Mouse (Mus musculus): ENCODE results near the gene Zbtb16. TPM values are rescaled to one million over a fixed set of nuclear protein-coding genes. Genes with fewer than 3 reads are reported as not detected.

Gene Zbtb16
- total and polyA plus RNA-seq, 2 experiments, result 7.2 to 24.2 TPM

GRCm38 (mm10) chr9:48696731-48697469, 139.1 kb downstream of the Zbtb16 start:
- 65% methylated on average over 12 of the region's 12 CpGs for WGBS
- H3K4me1 ChIP-seq (ENCODE audit: control insufficient read depth, insufficient read depth, low read length), result peaks cover 13% of the 10 kb centered on the region
- TF ChIP-seq CTCF (IDR thresholded peaks at IDR 0.05; ENCODE audit: low read depth, low read length), result no peak

GRCm38 (mm10) chr9:48696330-48696729, 139.7 kb downstream of the Zbtb16 start:
- Histone ChIP-seq H3K36me3 (ENCODE audit: control insufficient read depth, insufficient read depth, low read length) (peaks cover 1% of the 10 kb centered on the region; the same call in 1 of the 2 replicates), H3K27me3 (ENCODE audit: control insufficient read depth, insufficient read depth, low read length) (no peaks in the 10 kb centered on the region), H3K9ac (ENCODE audit: low read depth, low read length) (no peak overlapping the region), H3K4me3 (ENCODE audit: insufficient read depth, low read depth, low read length) (no peak overlapping the region), H3K27ac (replicated peaks; ENCODE audit: insufficient read depth, low read depth, low read length) (no peak overlapping the region), H3K4me1 (ENCODE audit: control insufficient read depth, insufficient read depth, low read length) (peaks cover 13% of the 10 kb centered on the region), H3K79me2 (ENCODE audit: control insufficient read depth, insufficient read depth, low read length) (peaks cover 17% of the 10 kb centered on the region)
- TF ChIP-seq POLR2A (IDR thresholded peaks at IDR 0.05; ENCODE audit: extremely low read depth, insufficient read depth, low read length) (no peak), CTCF (IDR thresholded peaks at IDR 0.05; ENCODE audit: low read depth, low read length) (no peak)
- 84% methylated on average over 4 of the region's 4 CpGs for WGBS
- DNase-seq (ENCODE audit: extremely low read depth, low read depth, low spot score), result no peak

More at GRCm38 (mm10) chr9:48696731-48697469, 139.1 kb downstream of the Zbtb16 start:
- peaks cover 1% of the 10 kb centered on the region; the same call in 1 of the 2 replicates for H3K36me3 ChIP-seq (ENCODE audit: control insufficient read depth, insufficient read depth, low read length)
- H3K27me3 ChIP-seq (ENCODE audit: control insufficient read depth, insufficient read depth, low read length), result no peaks in the 10 kb centered on the region
- peaks cover 17% of the 10 kb centered on the region for H3K79me2 ChIP-seq (ENCODE audit: control insufficient read depth, insufficient read depth, low read length)
- H3K9ac ChIP-seq (ENCODE audit: low read depth, low read length), result no peak overlapping the region
- peak; percentile 38 for DNase-seq (ENCODE audit: extremely low read depth, low read depth, low spot score)
- no peak overlapping the region for H3K27ac ChIP-seq (replicated peaks; ENCODE audit: insufficient read depth, low read depth, low read length)
- H3K4me3 ChIP-seq (ENCODE audit: insufficient read depth, low read depth, low read length), result no peak overlapping the region

- TF ChIP-seq CTCF (IDR thresholded peaks at IDR 0.05; ENCODE audit: low read depth, low read length) (no peak), POLR2A (IDR thresholded peaks at IDR 0.05; ENCODE audit: extremely low read depth, insufficient read depth, low read length) (no peak)
- Histone ChIP-seq H3K27me3 (ENCODE audit: control insufficient read depth, insufficient read depth, low read length) (no peaks in the 10 kb centered on the region), H3K79me2 (ENCODE audit: control insufficient read depth, insufficient read depth, low read length) (peaks cover 17% of the 10 kb centered on the region; the same call in 1 of the 2 replicates), H3K4me1 (ENCODE audit: control insufficient read depth, insufficient read depth, low read length) (peaks cover 13% of the 10 kb centered on the region), H3K27ac (replicated peaks; ENCODE audit: insufficient read depth, low read depth, low read length) (no peak overlapping the region), H3K4me3 (ENCODE audit: insufficient read depth, low read depth, low read length) (no peak overlapping the region), H3K9ac (ENCODE audit: low read depth, low read length) (no peak overlapping the region), H3K36me3 (ENCODE audit: control insufficient read depth, insufficient read depth, low read length) (peaks cover 1% of the 10 kb centered on the region; the same call in 1 of the 2 replicates)
- DNase-seq (ENCODE audit: extremely low read depth, low read depth, low spot score), result no peak
- WGBS, result 91% methylated on average over 4 of the region's 4 CpGs
Measured at GRCm38 (mm10) chr9:48695796-48696195, 140.2 kb downstream of the Zbtb16 start.

GRCm38 (mm10) chr9:48694616-48695061, 141.4 kb downstream of the Zbtb16 start:
- Histone ChIP-seq H3K36me3 (ENCODE audit: control insufficient read depth, insufficient read depth, low read length) (peaks cover 1% of the 10 kb centered on the region; the same call in 1 of the 2 replicates), H3K4me1 (ENCODE audit: control insufficient read depth, insufficient read depth, low read length) (peaks cover 13% of the 10 kb centered on the region), H3K27me3 (ENCODE audit: control insufficient read depth, insufficient read depth, low read length) (no peaks in the 10 kb centered on the region), H3K27ac (replicated peaks; ENCODE audit: insufficient read depth, low read depth, low read length) (0 out of 2 replicates have a peak overlapping the region, but pooled peaks have one; percentile 4), H3K79me2 (ENCODE audit: control insufficient read depth, insufficient read depth, low read length) (peaks cover 17% of the 10 kb centered on the region; the same call in 1 of the 2 replicates), H3K4me3 (ENCODE audit: insufficient read depth, low read depth, low read length) (no peak overlapping the region), H3K9ac (ENCODE audit: low read depth, low read length) (peak overlapping the region; percentile 5; the same call in 1 of the 2 replicates)
- TF ChIP-seq CTCF (IDR thresholded peaks at IDR 0.05; ENCODE audit: low read depth, low read length) (no peak), POLR2A (IDR thresholded peaks at IDR 0.05; ENCODE audit: extremely low read depth, insufficient read depth, low read length) (no peak)
- 10% methylated on average over 10 of the region's 10 CpGs for WGBS
- peak; percentile 35 for DNase-seq (ENCODE audit: extremely low read depth, low read depth, low spot score)

- 91% methylated on average over 7 of the region's 7 CpGs for WGBS
- no peaks in the 10 kb centered on the region for H3K27me3 ChIP-seq (ENCODE audit: control insufficient read depth, insufficient read depth, low read length)
- H3K9ac ChIP-seq (ENCODE audit: low read depth, low read length), result no peak overlapping the region
- H3K79me2 ChIP-seq (ENCODE audit: control insufficient read depth, insufficient read depth, low read length), result peaks cover 20% of the 10 kb centered on the region; the same call in 1 of the 2 replicates
- H3K27ac ChIP-seq (replicated peaks; ENCODE audit: insufficient read depth, low read depth, low read length), result no peak overlapping the region
- peaks cover 1% of the 10 kb centered on the region; the same call in 1 of the 2 replicates for H3K36me3 ChIP-seq (ENCODE audit: control insufficient read depth, insufficient read depth, low read length)
- DNase-seq (ENCODE audit: extremely low read depth, low read depth, low spot score), result no peak
- TF ChIP-seq CTCF (IDR thresholded peaks at IDR 0.05; ENCODE audit: low read depth, low read length) (no peak), POLR2A (IDR thresholded peaks at IDR 0.05; ENCODE audit: extremely low read depth, insufficient read depth, low read length) (no peak)
- H3K4me3 ChIP-seq (ENCODE audit: insufficient read depth, low read depth, low read length), result no peak overlapping the region
- peaks cover 13% of the 10 kb centered on the region for H3K4me1 ChIP-seq (ENCODE audit: control insufficient read depth, insufficient read depth, low read length)
Measured at GRCm38 (mm10) chr9:48693696-48694095, 142.3 kb downstream of the Zbtb16 start.

- no peak overlapping the region for H3K9ac ChIP-seq (ENCODE audit: low read depth, low read length)
- no peak overlapping the region for H3K27ac ChIP-seq (replicated peaks; ENCODE audit: insufficient read depth, low read depth, low read length)
- no peaks in the 10 kb centered on the region for H3K36me3 ChIP-seq (ENCODE audit: control insufficient read depth, insufficient read depth, low read length)
- peaks cover 17% of the 10 kb centered on the region; the same call in 1 of the 2 replicates for H3K79me2 ChIP-seq (ENCODE audit: control insufficient read depth, insufficient read depth, low read length)
- no peak overlapping the region for H3K4me3 ChIP-seq (ENCODE audit: insufficient read depth, low read depth, low read length)
- DNase-seq (ENCODE audit: extremely low read depth, low read depth, low spot score), result no peak
- 0 out of 2 replicates have a peak, but pooled peaks cover 2% of the 10 kb centered on the region for H3K4me1 ChIP-seq (ENCODE audit: control insufficient read depth, insufficient read depth, low read length)
- no peaks in the 10 kb centered on the region for H3K27me3 ChIP-seq (ENCODE audit: control insufficient read depth, insufficient read depth, low read length)
- no peak for TF ChIP-seq CTCF (IDR thresholded peaks at IDR 0.05; ENCODE audit: low read depth, low read length)
- TF ChIP-seq POLR2A (IDR thresholded peaks at IDR 0.05; ENCODE audit: extremely low read depth, insufficient read depth, low read length), result no peak
- 58% methylated on average over 1 of the region's 1 CpGs for WGBS
Measured at GRCm38 (mm10) chr9:48689718-48689980, 146.4 kb downstream of the Zbtb16 start.
